Mouse (Mus musculus) E14TG2a.4 (cell line): ENCODE results near the gene Pip4k2b.

Experiments used
- H3K27me3 ChIP-seq: 2 replicates; pipeline ENCODE4 v1.6.1; 2014; ENCODE audit warnings: low read length, control low read depth; ENCODE audit not compliant: insufficient read depth
- H3K36me3 ChIP-seq: 2 replicates; pipeline ENCODE4 v1.6.1; 2014; ENCODE audit warnings: low read length, control low read depth; ENCODE audit not compliant: insufficient read depth
- H3K4me1 ChIP-seq: replicated peaks from 2 replicates; pipeline ENCODE4 v1.6.1; 2014; ENCODE audit warnings: low read depth, low read length, control low read depth
- H3K4me3 ChIP-seq: replicated peaks from 2 replicates; pipeline ENCODE4 v1.5.1; 2014; ENCODE audit warnings: mild to moderate bottlenecking, low read length
- H3K9me3 ChIP-seq: 2 replicates; pipeline ENCODE4 v1.6.1; 2014; ENCODE audit warnings: low read length, control low read depth
- CTCF ChIP-seq: conservative IDR thresholded peaks from 2 replicates; pipeline ENCODE4 v1.5.1; 2014; ENCODE audit warnings: low read length
- NANOG ChIP-seq: IDR thresholded peaks from 2 replicates; pipeline ENCODE4 v1.6.1; 2014; ENCODE audit warnings: borderline replicate concordance, low read length, mixed read lengths
- POU5F1 ChIP-seq: IDR thresholded peaks from 2 replicates; pipeline ENCODE4 v1.6.1; 2014; ENCODE audit warnings: low read length, borderline replicate concordance

The Pip4k2b gene

DNA sequence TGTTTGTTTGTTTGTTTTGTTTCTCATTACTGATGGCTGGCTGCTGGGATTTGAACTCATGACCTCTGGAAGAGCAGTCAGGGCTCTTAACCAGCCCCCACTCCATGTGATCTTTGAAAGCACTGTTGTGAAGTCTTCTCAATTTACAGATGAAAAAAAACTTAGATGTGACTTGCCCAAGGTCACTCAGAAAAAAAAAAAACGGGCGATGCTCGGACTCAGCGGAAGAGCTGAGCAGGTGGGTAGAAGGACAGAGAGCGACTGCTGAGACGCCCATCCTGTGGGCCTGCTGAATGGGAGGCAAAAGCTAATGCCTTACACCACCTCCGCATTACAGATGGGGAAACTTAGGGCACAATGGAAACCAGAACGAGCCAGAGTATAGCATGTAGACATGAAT, 47.8 kb downstream of the Pip4k2b start:
- TF ChIP-seq CTCF: no peak
- no peak for TF ChIP-seq POU5F1
- no peak; the same call in 1 of the 2 replicates for TF ChIP-seq NANOG
- Histone ChIP-seq H3K4me3 (peak overlapping the region; percentile 94), H3K4me1 (peaks cover 82% of the 10 kb centered on the region), H3K36me3 (peaks cover 52% of the 10 kb centered on the region), H3K27me3 (peaks cover 12% of the 10 kb centered on the region), H3K9me3 (no peaks in the 10 kb centered on the region)

DNA sequence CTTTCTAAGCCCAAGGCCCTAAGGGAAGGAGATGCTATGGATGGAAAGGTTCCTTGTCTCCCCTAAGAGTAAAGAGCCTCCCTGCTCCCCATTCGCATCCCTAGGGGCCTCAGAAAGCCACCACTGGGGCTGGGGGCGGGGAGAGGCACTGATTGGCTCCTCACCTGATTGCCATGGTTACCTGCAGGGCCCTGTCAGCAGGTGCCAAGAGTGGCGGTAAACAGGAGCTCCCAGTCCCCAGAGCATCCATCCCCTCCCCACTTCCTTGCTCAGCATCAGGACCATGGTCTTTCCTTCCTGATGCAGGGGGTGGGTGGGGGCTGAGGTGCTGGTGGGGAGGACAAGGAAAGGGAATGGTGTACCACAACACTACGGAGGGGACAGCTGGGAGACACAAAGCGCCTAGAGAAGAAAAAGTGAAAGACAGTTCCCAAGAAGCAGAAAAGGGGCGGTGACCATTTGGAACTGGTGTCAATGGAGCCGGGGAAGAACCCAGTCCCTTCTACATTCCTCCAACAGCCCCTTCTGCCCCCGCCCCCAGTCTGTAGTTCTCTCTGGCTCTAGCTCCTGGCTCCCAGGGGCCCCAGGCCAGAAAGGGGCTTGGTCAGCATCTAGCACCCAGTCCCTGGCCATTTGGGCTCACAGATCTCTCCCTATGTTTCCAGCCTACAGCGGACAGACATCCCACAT, 48.6 kb downstream of the Pip4k2b start:
- Histone ChIP-seq H3K27me3 (peaks cover 4% of the 10 kb centered on the region), H3K36me3 (peaks cover 58% of the 10 kb centered on the region), H3K4me1 (peaks cover 82% of the 10 kb centered on the region), H3K9me3 (no peaks in the 10 kb centered on the region), H3K4me3 (peak overlapping the region; percentile 94)
- TF ChIP-seq CTCF (no peak), POU5F1 (no peak), NANOG (no peak)

DNA sequence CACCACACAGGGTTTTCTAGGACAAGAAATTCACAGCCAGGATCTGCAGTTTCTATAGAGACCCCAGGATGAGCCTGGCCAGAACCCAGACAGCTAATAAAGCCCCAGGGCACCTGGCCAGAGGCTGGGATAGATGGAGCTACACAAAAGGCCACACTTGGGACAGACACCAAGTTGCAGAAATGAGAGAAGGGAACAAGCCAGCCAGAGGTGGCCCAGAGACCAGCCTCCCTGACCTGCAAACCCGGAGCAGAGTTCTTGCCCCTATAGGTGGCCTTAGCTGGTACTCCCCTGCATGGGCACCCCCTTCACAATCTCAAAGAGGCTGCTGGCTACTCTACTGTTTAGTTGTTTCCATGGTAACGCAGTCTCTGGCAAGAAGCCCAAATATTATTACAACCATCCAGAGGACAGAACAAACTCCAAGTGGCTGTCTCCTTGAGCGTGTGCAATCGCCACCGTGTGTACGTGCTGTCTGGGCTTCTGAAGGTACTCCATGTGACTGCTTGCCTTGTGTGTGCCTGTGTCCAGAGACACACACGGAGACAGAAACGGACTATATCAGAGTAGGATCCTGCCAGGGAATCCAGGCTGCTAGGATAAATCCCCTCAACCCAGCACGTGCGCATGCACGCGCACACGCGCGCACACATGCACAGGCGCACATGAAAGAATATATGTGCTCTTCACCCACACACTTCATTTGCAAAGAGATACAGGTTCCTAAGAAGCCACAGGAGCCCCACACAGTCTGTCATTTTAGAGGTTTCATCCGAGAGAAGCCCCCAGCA, 49.4 kb downstream of the Pip4k2b start:
- Histone ChIP-seq H3K4me3 (peak overlapping the region; percentile 94), H3K36me3 (peaks cover 65% of the 10 kb centered on the region), H3K4me1 (peaks cover 85% of the 10 kb centered on the region), H3K27me3 (no peaks in the 10 kb centered on the region), H3K9me3 (no peaks in the 10 kb centered on the region)
- TF ChIP-seq NANOG: no peak
- TF ChIP-seq POU5F1: no peak

DNA sequence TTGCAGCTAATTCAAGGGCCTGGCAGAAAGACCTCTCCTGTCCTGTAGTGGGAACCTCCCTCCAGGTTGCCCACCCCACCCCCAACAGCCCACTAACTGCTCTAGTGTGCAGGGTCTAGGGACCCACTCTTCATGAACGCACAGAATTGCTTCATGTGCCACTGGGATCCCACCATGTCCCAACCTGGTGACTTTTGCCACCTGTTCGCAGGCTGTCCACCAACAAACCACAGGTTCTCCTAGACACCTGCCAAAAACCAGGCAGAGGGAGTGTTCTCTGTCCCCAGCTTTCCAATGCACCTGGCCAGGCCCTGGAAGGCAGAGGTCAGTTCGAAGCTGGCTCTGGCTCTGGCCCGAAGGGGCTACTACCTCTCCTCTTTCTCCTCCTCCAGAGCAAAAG, 50.1 kb downstream of the Pip4k2b start:
- no peaks in the 10 kb centered on the region for H3K27me3 ChIP-seq
- no peaks in the 10 kb centered on the region for H3K9me3 ChIP-seq
- H3K4me3 ChIP-seq: 0 out of 2 replicates have a peak overlapping the region, but pooled peaks have one; percentile 37
- peaks cover 72% of the 10 kb centered on the region for H3K36me3 ChIP-seq
- H3K4me1 ChIP-seq: peaks cover 91% of the 10 kb centered on the region
- TF ChIP-seq NANOG (no peak), CTCF (no peak), POU5F1 (no peak)

DNA sequence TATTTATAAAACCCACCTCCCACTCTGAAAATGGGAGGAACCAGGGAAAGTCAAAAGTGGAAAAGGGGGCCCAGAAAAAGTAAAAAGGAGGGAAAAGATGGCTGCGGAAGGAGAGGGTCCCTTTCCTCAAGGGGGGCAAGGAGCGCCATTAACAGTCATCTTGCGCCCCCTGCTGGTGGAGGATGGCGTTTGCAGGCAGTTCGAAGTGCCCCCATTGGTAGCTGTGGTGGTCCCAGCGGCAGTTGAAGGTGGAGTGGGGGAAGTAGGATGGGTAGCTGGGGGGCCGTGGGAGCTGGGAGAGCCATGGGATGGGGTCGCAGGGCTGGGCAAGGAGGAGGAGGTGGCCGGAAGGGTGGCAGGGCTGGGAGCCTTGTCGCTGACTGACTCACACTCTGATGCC, 54.6 kb downstream of the Pip4k2b start:
- Histone ChIP-seq H3K4me3 (no peak overlapping the region; the same call in 1 of the 2 replicates), H3K27me3 (no peaks in the 10 kb centered on the region), H3K36me3 (peaks cover 89% of the 10 kb centered on the region), H3K9me3 (no peaks in the 10 kb centered on the region), H3K4me1 (peaks cover 93% of the 10 kb centered on the region)
- no peak for TF ChIP-seq POU5F1
- peak; percentile 85 for TF ChIP-seq CTCF

DNA sequence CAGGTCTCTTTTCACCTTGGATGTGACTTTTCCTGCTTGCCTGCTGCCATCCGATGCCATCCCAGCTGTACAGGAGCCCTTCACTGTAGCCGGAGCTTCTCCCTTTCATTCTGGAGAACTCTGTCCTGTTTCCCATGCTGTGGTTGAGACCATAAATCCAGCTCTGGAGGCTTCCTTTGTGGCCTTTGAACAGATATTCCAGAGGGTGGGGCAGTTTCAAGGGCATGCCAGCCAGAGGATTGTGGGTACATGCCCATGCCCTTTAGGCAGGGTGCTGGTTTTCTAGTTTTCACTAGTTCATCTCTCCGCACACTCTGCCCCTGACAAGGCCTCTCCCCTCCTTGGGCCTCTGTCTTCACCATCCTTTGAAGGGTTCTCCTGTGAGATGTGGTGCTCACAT, 57.4 kb downstream of the Pip4k2b start:
- H3K4me1 ChIP-seq: peaks cover 93% of the 10 kb centered on the region
- TF ChIP-seq CTCF: no peak
- TF ChIP-seq NANOG: no peak
- TF ChIP-seq POU5F1: no peak
- peaks cover 89% of the 10 kb centered on the region for H3K36me3 ChIP-seq
- no peaks in the 10 kb centered on the region for H3K27me3 ChIP-seq
- H3K4me3 ChIP-seq: peak overlapping the region; percentile 72
- H3K9me3 ChIP-seq: no peaks in the 10 kb centered on the region

DNA sequence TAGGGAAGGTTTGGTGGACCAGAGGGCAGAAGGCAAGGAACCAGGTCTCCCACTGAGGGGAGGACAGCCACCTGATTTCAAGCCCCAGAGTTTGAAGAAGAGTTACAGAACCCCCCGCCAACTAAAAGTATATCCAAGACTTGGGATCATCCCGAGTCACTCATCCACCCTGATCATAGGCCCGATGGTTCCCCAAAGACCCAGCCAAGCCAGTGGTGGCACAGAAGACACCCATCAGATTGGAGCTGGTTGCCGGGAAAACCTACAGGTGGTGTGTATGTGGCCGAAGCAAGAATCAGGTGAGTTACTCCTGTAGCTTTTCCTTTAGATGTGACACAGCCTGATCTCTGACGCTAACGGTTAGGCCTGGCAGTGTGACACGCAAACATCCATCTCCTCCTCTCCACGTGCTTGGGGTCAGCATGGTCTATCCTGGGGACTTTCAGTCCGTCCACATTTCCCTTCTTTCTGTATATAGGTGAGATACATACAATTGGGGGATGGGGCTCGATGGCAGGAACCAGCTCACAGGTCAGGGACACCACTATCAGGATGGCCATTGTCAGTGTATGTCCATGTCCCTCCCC, 58.1 kb downstream of the Pip4k2b start:
- TF ChIP-seq NANOG: no peak
- TF ChIP-seq CTCF: no peak
- no peak for TF ChIP-seq POU5F1
- no peaks in the 10 kb centered on the region for H3K27me3 ChIP-seq
- peaks cover 89% of the 10 kb centered on the region for H3K36me3 ChIP-seq
- H3K4me3 ChIP-seq: peak overlapping the region; percentile 72
- H3K9me3 ChIP-seq: no peaks in the 10 kb centered on the region
- H3K4me1 ChIP-seq: peaks cover 93% of the 10 kb centered on the region

DNA sequence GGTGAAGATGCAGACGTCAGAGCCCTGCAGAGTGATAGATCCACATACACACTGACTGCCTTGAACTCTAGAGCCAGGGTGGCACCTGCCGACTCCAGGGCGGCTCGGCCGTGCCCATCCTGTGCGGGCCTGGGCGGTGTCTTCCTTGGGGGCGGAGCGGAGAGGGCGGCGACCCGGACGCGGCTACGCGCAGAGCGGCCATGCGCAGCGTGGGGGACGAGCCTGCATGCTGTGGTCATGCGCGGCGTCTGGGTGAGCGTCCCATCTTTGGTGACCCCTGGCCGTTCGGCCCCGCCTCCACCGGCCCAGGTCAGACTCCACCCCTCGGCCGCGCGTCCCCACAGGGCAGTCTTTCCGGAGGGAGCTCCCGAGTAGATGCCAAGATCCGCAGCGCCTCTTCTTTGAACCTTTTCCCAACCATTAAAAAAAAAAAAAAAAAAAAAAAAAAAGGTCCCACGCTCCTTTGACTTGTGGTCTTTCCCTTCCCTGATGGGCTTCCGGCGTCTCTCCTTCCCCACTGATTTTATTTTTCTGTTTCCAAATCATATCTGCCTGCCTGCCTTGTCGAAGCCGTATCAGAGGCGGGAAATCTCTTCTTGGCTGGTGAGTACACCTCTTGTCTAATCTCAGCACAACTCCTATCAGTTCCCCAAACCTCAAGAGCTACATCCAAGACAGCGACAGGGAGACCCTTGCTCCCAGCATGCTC, 58.7 kb downstream of the Pip4k2b start, which contains the start of gene Cisd3:
TSS of gene Cisd3 (plus strand) at position 214 of the 709 bp plus-strand sequence.
- TF ChIP-seq POU5F1 (no peak), CTCF (no peak), NANOG (no peak)

More for the DNA sequence above, 58.7 kb downstream of the Pip4k2b start, which contains the start of gene Cisd3:
- no peaks in the 10 kb centered on the region for H3K27me3 ChIP-seq
- H3K4me3 ChIP-seq: peak within 1 kb of the TSS; percentile 72
- H3K36me3 ChIP-seq: peaks cover 89% of the 10 kb centered on the region
- H3K9me3 ChIP-seq: no peaks in the 10 kb centered on the region
- H3K4me1 ChIP-seq: peaks cover 92% of the 10 kb centered on the region
